Mouse (Mus musculus) lung, adult 2 months (tissue): ENCODE data around the gene Cort.

Experiments
- CTCF ChIP-seq: fragments of 200-500 bp; IDR thresholded peaks from 2 replicates; pipeline ENCODE4 v1.5.1; 2011; ENCODE audit warnings: mild to moderate bottlenecking, low read length, control low read depth; ENCODE audit not compliant: insufficient read depth
- POLR2A ChIP-seq: fragments of 200-500 bp; IDR thresholded peaks from 2 replicates; pipeline ENCODE4 v1.6.1; 2011; ENCODE audit warnings: low read depth, mild to moderate bottlenecking, control low read depth, low read length, borderline replicate concordance; ENCODE audit errors: extremely low read depth

DNA sequence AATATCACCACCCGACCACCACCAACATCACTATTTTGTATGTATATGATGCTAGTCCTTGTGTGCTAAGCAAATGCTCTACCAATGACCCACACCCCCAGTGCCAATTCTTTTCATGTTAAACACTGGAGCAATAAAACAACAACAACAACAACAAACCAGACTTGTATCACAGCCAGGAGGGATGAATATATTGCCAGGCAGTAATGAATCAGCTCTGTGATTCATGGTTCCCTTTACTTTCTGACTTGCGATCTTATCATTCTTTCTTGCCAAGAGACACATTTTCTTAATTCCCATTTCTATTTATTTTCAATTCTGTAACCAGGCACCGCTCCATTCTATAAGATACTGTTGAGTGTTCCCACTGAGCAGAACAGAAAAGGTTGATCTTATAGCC lies 25.1 kb downstream of the Cort start:
- TF ChIP-seq POLR2A (no peak), CTCF (no peak)
